Mouse (Mus musculus) ES-Bruce4 (cell line): ENCODE data around the gene Atg16l1.

ENCODE experiments used
- CTCF ChIP-seq: IDR thresholded peaks from one replicate; pipeline ENCODE4 v1.8.1; 2011; ENCODE audit warnings: low read depth, low read length
- POLR2A ChIP-seq: IDR thresholded peaks from one replicate; pipeline ENCODE4 v1.8.1; 2011; ENCODE audit warnings: low read length; ENCODE audit not compliant: insufficient read depth

GRCm38 (mm10) chr1:87729850-87730249, 25.8 kb upstream of the Atg16l1 start:
- no peak for TF ChIP-seq CTCF
- TF ChIP-seq POLR2A, result no peak
